Mouse (Mus musculus) lung, adult 18-20 months (tissue): ENCODE data around the gene Tgm5.
"Not testable (repeated sequence)": the region's sequence is repeated elsewhere in the genome, so short reads cannot be mapped to it uniquely, and the experiment has no call there.

Experiments
- DNase-seq, 2 experiments: peaks; one replicate each; pipeline ENCODE4 v3.0.0; 2022; ENCODE audit warnings: mixed read lengths in 2 of 2

Gene Tgm5

GRCm38 (mm10) chr2:121085480-121086185 lies at the start of gene Tgm5:
Gene Tgm5, minus strand, starts transcription at chr2:121085841.
- DNase-seq, result peak in 1 of 2 experiments; percentile 11

- DNase-seq, result no peak
Measured at GRCm38 (mm10) chr2:121132822-121133221, 47.2 kb upstream of the Tgm5 start.

- DNase-seq, result no peak
Measured at GRCm38 (mm10) chr2:121128865-121129620, 43.4 kb upstream of the Tgm5 start.

- DNase-seq, result no peak
Measured at GRCm38 (mm10) chr2:121127536-121127935, 41.9 kb upstream of the Tgm5 start.

GRCm38 (mm10) chr2:121126302-121126701 lies 40.7 kb upstream of the Tgm5 start:
- DNase-seq, result not testable (repeated sequence)

GRCm38 (mm10) chr2:121119260-121119659 lies 33.6 kb upstream of the Tgm5 start:
- DNase-seq, result peak; percentile 26 to 40

GRCm38 (mm10) chr2:121115418-121115817 lies 29.8 kb upstream of the Tgm5 start:
- no peak for DNase-seq

GRCm38 (mm10) chr2:121109695-121110094 lies 24.1 kb upstream of the Tgm5 start, which contains the start of gene Tgm7:
Gene Tgm7, minus strand, starts transcription at chr2:121109795.
- DNase-seq, result no peak

- DNase-seq, result peak in 1 of 2 experiments; percentile 17
Measured at GRCm38 (mm10) chr2:121105940-121106339, 20.3 kb upstream of the Tgm5 start.

- peak; percentile 43 to 63 for DNase-seq
Measured at GRCm38 (mm10) chr2:121102051-121102450, 16.4 kb upstream of the Tgm5 start.

GRCm38 (mm10) chr2:121089751-121090150 lies 4.1 kb upstream of the Tgm5 start:
- no peak for DNase-seq

- no peak for DNase-seq
Measured at GRCm38 (mm10) chr2:121088507-121088906, 2.9 kb upstream of the Tgm5 start.

GRCm38 (mm10) chr2:121082626-121083025 lies 3.0 kb downstream of the Tgm5 start:
- DNase-seq, result no peak

- no peak for DNase-seq
Measured at GRCm38 (mm10) chr2:121074747-121075146, 10.9 kb downstream of the Tgm5 start.

GRCm38 (mm10) chr2:121071871-121072270 lies 13.8 kb downstream of the Tgm5 start:
- peak; percentile 83 to 88 for DNase-seq

GRCm38 (mm10) chr2:121069506-121069905 lies 16.1 kb downstream of the Tgm5 start:
- no peak for DNase-seq

- DNase-seq, result no peak
Measured at GRCm38 (mm10) chr2:121067116-121067515, 18.5 kb downstream of the Tgm5 start.

GRCm38 (mm10) chr2:121061315-121061714 lies 24.3 kb downstream of the Tgm5 start:
- DNase-seq, result no peak

- no peak for DNase-seq
Measured at GRCm38 (mm10) chr2:121057997-121058396, 27.6 kb downstream of the Tgm5 start.

GRCm38 (mm10) chr2:121055915-121056314 lies 29.7 kb downstream of the Tgm5 start:
- DNase-seq, result no peak

GRCm38 (mm10) chr2:121054060-121054459 lies 31.6 kb downstream of the Tgm5 start:
- no peak for DNase-seq

GRCm38 (mm10) chr2:121052176-121052575 lies 33.5 kb downstream of the Tgm5 start:
- no peak for DNase-seq

- DNase-seq, result no peak
Measured at GRCm38 (mm10) chr2:121045653-121046052, 40.0 kb downstream of the Tgm5 start.

- DNase-seq, result peak; percentile 20 to 48
Measured at GRCm38 (mm10) chr2:121041098-121041497, 44.5 kb downstream of the Tgm5 start.
